Mouse (Mus musculus) cerebellum, postnatal 4 days (tissue): ENCODE measurements around the gene B3gnt9.
"Not testable (repeated sequence)": the region's sequence is repeated elsewhere in the genome, so short reads cannot be mapped to it uniquely, and the experiment has no call there.

ENCODE experiments used
- DNase-seq, 2 experiments: peaks; one replicate each; pipeline ENCODE4 v3.0.0; 2022; ENCODE audit warnings: low spot score in 2 of 2, mixed read lengths in 1 of 2

Gene B3gnt9

DNA sequence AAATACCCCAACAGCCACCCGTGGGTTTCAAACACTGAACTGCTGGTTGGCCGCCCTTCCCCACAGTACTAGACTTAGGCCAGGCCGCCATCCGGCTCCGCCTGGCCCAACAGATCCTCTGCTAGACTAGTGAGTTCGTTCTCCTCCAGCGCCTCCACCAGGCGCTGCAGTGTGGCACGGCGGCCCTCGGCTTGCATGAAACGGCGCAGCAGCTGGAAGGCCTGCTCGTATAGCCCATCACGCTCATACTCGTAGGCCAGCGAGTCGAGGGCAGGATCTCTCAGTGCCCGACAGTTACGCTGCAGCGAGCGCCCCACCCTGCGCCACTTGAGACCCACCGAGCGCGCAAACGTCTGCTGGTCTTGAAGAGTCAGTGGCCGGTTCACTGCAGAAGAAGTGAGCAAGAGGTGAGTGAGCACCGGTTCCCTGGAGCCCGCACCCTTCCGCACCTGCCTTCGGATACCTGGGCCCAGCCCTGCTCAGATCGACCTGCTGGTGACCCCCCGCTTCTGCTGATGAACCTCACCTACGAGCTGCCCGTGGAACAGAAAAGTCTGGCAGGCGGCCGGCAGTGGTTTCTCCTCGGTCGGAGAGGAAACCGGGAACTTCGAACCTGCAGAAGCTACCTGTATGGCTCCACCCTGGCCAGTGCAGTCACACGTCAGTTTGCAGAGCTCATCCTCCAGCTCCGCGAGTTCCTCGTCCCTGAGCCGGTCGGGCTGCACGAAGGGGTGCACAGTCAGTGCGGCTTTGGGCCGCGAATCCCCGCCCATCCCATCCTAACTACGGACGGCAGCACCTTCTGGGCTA, 4.2 kb upstream of the B3gnt9 start:
- DNase-seq: no peak

DNA sequence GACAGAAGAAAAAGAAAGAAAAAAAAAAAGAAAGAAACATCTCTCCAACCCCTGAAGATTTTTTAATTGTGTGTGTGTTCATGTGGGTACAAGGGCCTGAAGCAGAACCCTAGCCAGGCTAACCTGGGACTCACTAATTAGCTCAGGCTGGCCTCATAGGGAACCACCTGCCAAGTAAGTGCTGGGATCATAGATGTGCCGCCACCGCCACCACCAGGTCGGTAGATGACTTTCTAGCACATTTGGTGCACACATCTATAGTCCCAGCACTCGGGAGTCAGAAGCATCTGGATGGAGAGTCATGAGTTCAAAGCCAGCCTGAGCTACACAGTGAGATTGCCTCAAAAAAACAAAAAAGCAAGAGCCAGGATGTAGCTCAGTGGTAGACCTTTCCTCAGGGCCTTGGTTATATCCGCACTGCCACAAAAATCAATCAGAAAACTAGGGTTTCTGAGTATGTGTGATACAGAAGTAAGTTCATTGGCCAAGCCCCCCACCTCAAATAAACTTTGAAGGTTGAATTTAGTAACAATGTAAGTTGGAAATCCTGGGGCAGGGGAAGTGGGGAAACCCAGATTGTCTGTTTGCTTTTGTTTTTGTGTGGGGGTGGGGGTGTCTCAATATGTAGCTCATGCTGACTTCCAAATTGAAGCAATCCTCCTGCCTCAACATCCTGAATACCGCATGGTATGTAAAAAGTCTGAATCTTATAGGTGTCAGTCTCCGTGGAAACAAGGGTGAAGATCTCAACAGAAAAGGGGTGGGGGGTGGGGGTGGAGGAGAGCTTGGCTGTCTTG, 2.6 kb upstream of the B3gnt9 start:
- no peak for DNase-seq

DNA sequence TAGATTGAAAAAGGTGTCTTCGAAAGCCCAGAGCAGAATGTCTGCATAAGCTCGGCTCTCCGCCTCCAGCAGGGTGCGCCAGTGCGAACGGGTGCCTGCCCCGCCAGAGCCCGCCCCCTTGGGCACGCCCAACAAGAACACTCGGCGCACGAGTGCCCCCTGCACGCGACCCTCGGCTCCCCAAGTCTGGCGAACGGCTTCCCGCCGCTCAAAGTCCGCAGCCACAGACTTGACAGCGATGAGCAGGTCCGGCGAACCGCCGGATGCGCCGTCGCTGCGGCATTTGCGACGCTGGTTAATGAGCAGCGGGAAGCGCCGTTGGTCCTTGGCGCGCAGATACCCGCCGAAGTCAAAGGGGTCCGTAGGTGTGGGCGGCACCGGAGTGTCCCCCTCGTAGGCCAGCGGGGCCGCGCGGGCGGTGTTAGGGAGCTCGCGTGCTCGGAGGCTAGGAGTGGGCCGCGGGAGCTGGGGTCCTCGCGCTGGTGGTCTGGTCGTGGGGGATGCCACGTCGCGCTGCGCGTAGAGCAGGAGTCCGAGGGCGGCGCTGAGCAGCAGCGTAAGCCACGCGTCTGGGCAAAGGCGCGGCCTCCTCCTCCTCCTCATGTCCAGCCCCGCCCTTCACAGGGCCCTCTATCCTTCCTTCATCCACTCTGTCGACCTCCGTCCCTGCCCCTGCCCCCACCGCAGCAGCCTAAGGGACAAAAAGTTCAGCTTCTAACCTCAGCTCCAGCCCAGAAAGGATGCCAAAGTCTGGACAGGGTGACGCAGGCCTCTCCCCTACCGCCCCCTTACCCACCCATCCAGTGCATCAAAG, 594 bp downstream of the B3gnt9 start:
- DNase-seq: peak; percentile 84 to 94

DNA sequence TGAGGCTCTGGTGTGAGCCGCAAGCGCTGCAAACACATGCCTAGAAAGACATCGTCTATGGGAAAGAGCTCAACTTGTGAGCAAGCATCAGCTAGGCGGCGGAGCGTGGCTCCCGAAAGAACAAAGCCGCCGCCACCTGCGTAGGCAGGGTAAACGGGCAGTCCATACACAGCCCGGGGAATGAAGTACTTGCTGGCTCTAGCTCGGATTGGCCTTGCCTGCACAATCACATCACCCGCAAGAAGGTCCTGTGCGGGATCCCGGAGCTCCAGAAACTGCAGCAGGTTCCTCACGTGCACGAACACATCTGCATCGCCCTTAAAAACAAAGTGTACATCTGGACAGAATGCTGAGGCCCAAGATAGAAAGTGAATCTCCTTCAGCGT, 1.2 kb downstream of the B3gnt9 start:
- no peak for DNase-seq

DNA sequence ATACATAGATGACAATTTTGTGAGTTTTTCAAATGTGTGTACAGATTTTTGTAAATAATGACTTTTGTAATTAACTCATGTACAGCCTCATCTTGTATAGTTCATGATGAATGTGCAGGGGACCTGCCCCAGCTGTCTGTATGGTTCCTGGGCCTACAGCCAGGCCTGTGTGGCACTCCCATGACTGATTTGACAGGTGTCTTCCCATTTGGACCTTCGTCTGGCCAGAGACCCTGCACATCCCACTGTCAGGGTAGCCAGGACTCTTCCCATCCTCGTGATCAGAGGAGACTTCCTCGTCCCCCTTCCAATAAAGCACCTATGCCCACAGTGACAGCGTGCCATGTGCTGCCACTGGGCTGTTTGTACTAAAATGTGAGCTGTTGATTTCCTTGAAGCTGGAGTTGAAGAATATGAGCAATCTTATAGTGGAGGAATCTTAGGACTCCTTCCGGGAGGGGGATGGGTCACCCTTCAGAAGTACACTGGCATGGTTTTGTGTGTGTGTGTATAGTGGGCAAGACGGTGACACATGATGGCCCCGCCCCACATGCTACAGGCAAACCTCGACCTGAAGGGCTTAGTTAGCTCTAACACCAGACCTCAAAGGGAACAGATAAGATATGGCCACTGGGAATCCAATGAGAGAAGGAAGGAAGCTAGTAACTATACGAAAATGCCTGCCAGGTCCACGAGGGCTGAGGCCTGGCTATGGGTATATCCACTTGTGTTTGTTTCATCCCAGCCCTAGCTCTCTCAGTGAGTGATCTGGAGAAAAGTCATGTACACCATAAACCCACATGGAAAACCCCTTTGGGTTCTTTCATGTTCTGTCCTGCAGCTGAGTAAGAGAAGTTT, 2.0 kb downstream of the B3gnt9 start:
- DNase-seq: no peak

DNA sequence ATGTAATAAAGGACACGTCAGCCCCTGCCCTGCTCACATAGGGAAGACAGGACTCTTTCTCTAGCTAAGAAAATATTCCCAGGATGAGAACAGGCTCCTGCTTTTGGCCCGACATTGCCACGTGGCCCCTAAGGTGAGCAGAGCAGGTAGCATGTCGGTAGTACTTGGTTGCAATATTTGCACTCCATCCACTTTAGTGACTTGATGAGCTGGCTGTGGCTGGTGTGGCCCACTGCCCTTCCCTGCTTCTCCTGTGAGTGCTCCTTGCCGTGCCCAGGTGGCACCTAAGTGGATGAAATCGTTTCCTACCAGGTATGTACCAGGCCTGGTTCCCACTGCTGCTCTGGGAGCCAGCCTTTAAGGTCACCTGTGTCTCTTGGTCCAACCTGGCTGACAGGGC, 3.0 kb downstream of the B3gnt9 start:
- DNase-seq: no peak

DNA sequence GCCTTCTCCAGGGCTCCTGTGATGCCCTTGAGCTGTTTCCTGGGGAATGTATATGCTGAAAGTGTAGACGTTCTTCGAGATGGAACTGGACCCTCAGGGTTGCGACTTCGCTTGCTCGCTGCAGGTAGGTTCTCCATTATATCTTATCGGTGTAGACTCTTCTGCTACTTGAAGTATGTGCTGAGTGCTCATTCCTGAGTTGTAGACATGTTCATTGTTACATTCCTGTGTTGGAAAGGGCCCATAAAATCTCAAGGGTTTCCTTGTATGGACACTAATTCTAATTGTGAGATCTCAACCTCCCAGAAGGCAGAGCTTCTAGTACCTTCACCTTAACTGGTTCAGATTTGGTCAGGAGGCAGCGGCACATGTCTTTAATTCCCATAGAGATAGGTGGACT, 13.9 kb downstream of the B3gnt9 start:
- DNase-seq: no peak

DNA sequence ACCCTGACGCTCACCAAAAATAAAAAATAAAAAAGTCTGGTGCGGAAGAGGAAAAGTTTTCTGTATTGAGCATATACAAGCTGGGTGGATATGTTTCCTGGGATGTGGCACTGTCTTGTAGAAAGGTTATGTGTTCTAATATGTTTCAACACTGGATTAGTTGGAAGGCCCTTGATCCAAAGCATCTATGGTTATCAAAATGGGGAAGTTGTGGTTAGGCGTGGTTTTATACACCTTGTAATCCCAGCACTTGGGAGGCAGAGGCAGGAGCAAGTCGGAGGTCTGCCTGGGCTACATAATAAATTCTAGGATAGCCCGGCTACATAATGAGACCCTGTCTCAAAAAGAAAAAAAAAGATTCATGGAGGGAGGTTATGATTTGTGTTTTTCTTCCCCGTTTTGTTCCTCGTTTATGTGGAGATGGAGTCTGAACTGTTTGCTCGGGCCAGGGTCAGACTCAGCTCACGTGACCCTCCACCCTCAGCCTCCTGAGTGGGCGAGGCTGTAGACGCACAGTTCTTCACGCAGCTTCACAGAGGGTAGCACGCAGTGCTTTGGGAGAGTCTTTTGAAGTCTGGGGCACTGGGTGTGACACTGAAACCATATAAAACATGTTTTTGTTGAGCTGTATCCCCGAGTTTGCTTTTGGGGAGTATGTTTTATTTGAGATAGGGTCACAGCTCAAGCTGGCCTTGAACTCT, 17.4 kb downstream of the B3gnt9 start:
- no peak for DNase-seq

DNA sequence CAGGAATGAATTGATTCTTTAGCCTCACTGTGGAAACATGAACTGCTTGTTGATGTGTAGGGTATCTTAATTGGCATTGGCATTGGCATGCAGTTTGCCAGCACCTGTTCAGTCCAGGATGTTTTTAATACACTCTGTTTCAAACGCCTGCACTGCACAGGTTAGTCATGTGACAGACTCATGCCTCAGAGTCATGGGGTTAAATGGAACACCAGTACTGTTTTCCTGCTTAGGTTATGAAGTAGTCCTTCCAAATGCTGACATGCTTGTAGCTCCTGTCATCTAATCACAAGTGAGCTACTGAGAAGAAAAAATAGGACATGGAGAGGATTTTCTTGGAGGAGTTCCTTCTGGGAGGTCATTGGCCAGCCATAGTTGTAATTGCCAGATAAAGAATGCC, 19.7 kb downstream of the B3gnt9 start:
- no peak for DNase-seq

DNA sequence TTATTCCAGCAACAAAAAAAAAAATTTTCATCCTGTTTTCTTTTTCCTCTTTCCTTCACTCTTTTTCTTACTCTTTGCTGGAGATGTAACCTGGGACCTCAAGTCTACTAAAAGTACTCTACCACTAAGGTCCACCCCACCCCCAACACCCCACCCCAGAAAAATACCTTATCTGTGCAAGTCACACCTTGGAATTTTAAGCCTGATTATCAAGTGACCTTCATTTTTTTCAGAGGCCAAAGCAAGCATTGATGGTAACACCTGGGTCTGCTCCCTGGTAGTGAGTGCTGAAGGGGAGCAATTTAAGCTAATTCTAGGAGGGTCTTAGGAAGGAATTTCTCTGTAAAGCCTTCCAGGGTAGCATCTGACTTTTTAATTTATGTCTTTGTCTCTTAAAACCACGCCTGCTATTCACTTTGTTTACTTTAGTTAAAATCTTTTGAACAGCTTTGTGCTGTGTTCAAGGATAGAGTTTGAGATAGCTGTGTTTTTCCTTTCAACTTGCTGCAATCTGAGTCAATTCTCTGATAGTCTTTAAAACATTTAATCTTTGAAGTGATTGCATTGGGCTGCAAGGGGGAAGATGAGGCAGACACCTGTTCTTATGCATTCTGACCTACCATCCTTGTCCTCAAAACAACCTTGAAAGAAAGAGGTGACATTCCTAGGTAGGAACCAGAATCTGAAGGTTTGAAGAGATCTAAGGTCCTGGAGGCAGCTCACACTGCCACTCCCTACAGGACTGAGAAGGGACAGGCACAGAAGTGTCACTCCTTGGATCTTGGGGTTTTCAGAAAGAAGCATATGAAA, 21.6 kb downstream of the B3gnt9 start:
- DNase-seq: no peak

DNA sequence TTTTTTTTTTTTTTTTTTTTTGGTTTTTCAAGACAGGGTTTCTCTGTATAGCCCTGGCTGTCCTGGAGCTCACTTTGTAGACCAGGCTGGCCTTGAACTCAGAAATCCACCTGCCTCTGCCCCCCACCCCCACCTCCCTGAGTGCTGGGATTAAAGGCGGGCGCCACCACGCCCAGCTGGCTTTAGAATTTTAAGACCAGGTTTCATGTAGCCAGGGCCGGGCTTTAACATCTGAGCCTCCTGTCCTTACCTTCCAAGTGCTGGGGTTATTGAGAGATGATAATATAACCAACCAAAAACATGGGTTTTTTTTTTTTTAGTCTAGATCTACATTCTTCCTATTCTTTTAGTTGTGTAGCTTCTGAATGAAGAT, 22.6 kb downstream of the B3gnt9 start:
- DNase-seq: not testable (repeated sequence)

DNA sequence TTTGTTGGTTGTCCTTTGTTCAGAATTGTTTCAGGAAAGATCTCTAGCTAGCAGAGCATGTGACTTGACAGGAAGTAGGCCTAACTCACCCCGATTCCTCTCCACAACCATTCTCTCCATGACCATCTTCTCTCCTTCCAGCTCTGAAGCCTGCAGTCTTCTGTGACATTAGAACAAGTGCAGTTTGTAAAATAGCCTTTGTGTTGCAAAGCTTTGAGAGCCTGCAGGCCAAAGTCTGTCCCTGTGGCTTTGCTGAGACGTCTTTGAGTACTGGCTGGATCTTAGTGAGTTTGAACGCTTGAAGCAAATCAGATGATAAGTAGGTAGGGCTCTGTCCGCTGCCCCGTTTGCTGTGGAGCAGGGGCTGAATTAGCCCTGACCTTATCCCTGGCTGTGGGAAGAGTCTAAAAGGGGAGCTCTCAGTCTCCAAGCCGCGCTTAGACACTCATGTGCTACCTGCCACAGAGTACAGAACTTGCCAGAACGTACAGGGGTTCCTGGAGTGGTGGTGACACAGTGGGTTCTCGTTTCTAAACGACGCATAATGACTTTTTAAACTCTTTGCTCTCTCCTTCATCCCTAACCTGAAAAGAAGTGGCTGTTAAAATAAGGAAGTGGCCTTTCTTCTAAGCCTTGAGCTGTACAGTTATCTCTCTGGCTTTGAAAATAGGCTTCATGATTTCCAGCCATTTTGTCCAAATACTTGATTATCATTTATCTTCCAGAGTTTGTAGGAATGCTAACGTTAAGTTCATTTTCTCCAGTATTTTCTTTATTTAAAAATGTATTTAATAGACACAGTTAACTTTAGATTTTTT, 23.2 kb downstream of the B3gnt9 start:
- DNase-seq: no peak

DNA sequence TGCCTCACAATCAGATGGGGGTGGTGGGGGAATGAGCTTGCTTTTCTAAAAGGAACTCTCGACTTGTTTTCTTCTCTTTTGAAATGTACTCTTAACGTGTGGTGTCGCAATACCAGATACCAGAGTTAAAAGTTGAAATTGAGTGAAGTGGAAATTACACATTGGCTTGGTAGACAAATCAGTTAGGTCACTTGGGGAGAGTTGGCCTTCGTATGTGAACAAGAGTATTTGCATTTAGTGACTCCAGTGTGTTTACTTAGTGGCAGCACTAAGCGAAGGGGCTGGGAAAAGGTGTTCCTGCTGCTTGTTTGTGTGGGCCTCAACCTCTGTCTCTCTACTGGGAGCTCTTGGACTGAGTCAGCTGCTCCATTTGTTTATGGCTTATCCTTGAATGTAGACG, 29.0 kb downstream of the B3gnt9 start:
- DNase-seq: no peak

DNA sequence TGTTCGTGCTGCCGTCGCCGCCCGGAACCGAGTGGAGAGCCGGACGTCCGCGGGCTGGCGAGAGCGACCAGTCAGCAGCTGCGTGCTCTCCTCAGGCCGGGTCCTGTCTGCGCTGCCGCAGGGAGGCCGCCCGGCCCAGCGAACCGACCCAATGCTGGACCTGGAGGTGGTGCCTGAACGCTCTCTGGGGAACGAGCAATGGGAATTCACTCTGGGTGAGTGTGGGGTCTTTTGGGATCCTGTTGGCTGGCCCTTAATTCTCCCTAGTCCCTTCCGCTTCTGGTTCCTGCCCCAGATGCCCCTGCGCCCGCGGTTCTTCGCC, 29.7 kb downstream of the B3gnt9 start:
- no peak for DNase-seq

DNA sequence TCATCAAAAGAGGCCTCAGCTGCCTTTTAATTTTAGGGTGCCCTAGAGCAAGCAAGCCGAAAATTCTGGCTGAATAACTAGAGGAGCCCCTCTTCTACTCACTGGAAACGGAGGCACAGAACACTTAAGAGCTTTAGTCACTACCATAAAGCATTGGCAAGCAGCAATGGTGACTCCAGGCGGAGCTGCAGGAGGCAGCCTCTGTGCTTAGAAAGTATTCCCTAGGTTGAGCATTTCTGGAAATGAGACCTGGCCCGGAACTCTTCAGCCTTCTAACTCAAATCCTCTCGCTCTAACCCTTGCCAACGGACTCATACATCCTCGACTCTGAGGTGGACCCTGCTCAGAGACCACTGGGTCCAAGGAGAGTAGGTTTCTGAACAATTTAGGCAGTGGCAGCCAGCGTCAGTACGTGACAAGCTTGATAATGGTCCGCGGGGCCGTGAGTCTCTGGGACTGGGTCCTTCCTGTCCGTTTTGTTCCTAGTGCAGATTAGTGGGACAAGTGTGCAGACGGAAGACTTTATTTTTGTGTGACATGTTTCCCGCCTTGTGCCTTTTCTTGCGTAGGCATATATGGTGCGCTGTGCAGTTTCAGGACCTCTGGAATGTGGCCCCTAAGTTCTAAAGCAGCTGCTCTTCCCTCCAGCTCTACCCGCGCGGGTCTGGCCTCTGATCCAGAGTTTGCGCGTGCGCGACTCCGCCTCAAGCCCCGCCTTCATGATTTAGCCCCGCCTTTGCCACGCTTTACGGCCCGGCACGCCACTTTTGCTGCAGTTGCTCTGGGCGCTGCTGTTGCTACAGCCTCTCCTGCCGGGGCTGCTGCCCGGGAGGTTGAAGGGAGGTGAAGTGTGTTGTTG, 30.3 kb downstream of the B3gnt9 start, which contains the start of gene D230025D16Rik:
Gene D230025D16Rik, plus strand, starts transcription at position 733 of the 859 bp plus-strand sequence.
- peak; percentile 86 to 93 for DNase-seq

DNA sequence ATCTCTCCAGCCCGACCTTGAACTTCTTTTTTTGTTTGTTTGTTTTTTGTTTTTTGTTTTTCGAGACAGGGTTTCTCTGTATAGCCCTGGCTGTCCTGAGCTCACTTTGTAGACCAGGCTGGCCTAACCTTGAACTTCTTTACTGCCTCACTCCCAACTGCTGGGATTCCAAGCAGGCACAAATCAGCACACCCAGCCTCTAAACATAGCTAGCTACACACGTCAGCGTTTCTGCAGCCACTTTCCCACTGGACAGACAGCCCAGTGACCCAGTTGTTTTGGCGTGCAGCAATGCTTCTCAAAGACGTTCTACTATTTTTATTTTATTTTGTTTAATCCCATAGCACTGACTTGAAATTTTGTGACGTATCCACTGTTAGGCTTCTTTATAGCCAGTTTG, 31.1 kb downstream of the B3gnt9 start:
- DNase-seq: no peak

DNA sequence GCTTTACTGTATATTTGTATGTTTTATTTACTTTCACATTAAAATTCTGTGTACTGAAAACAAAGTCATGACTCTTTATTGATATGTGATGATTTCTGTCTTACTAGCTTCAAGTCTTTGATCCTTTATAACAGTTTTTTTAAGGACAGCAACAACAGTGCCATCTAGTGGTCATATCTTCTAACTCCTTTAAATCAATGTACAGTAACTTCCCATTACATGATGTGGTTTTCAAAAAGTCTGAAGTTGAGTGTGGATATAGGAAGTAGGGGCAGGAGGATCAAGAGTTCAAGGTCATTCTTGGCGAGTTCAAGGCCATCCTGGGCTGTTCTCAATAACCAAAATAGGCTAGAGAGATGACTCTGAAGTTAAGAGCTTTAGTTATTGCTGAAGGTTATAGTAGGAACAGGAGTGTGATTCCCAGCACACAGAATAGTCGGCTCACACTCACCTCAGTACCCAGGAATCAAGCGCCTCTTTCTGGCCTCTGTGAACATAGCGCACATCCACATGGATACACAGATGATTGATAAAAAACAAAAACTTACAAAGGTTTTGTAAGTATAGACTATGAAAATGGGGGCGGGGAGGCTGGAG, 36.9 kb downstream of the B3gnt9 start:
- DNase-seq: no peak

DNA sequence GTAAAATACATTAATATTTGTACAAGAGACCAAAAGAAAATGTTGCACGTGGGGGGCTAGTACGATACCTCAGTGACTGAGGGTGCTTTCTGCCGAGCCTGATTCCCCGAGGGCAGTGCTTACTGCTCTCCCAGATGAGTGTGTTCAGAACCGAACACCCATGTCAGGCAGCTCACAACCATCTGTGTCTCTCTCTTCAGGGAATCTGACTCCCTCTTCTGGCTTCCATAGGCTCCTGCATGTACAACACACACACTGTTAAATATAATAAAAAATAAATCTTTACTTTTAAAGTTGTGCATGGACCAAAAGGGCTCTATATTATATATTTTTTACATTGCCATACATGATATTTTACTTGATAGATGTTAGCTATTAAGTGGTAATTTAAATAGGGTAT, 40.8 kb downstream of the B3gnt9 start:
- DNase-seq: no peak
